Mouse (Mus musculus): ENCODE data around the gene Lcn2.
"Not testable (repeated sequence)": the region's sequence is repeated elsewhere in the genome, so short reads cannot be mapped to it uniquely, and the experiment has no call there.

The Lcn2 gene

DNA sequence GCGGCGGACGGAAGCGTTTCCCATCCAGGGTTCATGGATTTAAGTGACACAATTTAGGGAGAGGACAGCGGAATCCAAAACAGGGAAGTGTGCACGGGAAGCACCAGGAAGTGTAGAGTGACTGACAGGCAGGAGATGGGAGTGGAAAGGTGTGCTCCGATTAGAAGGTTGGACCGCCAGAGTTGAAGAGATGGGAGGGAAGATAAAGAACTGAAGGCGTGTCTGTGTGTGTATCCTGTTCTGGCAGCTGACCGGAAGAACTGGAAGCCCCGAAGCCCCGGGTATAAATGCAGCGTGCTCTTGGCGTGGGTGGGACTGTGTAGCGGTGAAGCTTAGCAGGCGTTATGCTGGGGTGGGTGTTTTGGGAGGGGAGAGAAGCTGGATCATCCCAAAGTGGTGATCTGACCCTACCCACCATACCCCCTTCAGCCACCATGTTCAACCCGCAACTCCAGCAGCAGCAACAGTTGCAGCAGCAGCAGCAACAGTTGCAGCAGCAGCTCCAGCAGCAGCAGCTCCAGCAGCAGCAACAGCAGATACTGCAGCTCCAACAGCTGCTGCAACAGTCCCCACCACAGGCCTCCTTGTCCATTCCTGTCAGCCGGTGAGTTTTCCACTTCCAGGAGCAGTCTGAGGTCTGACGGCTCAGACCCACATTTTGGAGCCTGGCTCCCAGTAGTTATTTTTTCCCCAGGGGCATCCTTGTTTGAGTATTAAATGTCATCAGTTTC lies 24.5 kb downstream of the Lcn2 start:
- no peak for DNase-seq

DNA sequence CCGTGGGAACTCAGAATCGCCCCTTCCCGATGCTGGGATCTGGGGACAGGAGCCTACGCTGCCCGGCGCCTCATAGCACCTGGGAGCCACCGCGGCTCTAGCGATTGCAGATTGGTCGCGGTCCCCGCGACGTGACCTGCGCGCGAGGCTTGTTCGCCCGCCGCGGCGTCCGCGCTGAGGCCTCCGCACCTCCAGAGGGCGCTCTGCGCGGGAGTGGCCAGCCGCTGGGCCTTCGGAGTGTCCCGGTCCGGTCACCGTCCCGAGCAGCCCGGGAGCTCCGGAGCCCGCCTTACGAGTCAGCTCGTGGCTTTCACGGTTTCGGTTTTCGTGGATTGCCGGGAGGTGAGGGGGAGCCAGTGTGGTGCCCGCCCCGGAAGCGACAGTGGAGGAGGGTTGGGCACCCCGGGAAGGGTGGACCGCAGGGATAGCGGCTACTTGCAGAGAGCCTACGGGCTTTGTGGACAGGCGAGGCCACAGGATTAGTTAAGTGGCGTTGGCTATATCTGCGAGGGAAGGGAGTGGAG lies 25.2 kb downstream of the Lcn2 start:
- peak; percentile 100 for DNase-seq

DNA sequence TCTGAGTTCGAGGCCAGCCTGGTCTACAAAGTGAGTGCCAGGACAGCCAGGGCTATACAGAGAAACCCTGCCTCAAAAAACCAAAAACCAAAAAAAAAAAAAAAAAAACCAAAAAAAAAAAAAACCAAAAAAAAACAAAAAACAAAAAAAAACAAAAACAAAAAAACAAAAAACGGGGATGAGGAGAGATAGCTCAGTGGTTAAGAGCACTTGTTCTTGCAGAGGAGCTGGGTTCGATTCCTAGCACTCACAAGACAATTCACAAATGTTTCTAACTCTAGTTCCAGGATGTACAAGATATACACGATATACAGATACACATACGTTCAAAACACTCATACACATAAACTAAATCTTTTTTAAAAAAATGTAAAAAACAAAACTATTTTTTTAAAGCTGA lies 25.8 kb downstream of the Lcn2 start:
- DNase-seq = not testable (repeated sequence)

DNA sequence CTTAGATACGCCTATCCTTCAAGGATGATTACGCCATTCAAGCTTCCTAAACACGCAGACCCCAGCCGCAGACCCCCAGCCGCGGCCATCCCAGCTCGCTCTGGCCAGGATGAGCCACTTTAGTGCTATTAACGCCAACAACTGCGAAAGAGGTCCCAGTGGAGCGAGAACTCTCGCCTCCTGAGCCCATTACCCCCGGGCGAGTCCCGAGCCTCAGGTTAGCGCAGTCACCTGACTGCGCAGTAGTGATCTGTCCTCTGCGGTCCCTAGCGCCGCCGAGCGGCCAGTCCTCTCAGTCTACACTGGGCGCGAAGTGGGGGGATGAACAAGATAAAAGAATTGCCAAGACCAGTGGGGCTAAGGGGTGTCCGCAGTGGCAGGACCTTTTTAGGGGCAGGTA lies 26.6 kb downstream of the Lcn2 start:
- peak; percentile 98 for DNase-seq

DNA sequence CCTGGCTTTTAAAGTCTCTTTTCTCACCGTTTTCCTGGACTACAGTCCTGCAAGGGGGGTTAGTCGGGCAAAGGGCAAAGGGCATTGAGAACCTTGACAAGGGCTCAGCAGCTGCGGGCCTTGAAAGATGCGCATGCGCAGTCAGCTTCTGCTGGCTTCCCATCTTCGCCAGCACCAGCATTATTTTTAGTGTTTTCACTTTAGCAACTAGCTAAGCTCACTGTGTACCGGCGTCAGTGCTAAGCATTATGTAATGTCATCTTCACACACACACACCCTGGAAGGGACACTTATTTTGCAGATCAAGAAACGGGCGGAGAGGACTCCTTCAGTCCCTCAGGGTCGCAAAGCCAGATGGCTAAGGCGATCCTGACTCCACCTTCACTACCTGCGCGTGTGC lies 27.3 kb downstream of the Lcn2 start:
- DNase-seq = peak; percentile 99

DNA sequence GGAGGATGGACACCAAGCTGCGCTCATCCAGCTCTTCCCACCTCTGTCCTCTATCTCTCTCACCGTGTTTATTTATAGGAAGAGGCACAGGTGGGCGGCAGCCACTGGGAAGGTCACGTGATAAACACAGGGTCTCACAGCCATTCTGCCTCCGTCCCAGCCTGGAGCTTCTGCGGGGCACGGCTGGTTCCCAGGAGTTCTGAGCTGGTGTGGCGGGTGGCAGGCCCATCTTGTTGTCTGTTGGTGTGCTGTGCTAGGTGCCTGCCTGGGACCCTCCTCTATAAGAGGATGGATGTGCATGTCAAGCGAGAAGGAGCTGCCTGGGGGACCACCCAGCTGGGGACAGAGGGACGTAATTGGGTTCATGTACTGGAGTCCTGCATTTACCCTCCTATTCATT lies 29.7 kb downstream of the Lcn2 start:
- peak; percentile 91 for DNase-seq

DNA sequence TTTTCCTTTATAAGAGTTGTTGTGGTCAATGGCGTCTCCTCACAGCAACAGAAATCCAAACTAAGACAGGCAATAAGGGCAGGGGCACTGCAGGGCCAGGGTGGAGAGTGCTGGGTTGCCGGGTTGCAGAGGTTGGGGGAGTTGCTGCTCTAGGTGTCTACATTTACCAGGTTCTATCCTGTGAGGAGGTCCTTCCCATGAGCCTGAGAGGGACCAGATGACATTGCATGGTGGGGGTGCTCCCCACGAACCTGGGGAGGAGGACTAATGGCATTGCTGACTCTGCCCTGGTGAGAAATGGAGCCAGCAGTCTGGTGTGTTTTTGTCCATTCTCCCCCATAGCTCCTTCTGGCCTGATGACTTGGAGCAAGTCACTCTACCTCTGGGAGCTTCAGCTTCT lies 30.3 kb downstream of the Lcn2 start:
- peak; percentile 91 for DNase-seq

DNA sequence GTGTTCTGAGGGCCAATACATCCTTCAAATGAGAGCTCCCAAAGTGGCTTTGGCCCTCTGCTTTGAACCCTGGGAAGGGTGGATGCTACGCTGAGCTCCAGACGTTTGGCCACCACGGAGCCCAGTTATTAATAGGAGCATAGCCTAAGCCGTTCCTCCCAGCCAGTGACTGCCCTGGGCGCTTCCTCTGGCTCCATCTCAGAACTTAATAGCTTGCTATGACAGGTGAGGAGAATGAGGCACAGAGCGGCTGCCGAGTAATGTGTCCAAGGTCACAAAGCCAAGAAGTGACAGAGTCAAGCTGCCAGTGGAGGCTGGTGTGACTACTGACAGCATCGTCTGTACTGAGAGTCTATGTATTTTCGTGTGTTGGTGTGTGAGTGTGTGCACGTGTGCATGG lies 31.8 kb downstream of the Lcn2 start:
- no peak for DNase-seq

DNA sequence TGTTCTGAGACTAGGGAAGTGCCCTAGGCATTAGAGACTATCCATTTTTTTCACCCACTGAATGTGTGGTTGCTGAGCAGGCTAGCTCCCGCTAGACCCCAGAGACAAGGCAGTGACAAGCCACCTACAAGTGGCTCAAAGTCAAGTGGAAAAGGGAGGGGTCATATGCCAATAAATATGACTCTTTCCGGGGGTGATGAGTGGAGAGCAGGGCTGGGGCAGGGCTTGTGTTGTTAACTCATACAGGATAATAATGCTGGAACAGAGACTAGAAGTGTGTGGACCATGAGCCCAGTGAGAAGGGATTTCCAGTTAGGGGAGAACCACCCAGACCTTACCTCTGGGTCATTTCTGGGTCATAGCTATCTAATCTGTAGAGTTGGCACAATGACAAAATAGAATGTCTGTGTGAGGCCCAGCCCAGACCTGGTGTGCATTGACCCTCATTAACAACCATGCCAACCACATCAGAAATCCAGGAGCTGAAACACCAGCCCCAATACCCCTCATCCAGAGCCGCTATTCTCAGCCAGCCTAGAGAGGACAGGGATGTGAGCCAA lies 33.6 kb downstream of the Lcn2 start:
- DNase-seq = no peak

DNA sequence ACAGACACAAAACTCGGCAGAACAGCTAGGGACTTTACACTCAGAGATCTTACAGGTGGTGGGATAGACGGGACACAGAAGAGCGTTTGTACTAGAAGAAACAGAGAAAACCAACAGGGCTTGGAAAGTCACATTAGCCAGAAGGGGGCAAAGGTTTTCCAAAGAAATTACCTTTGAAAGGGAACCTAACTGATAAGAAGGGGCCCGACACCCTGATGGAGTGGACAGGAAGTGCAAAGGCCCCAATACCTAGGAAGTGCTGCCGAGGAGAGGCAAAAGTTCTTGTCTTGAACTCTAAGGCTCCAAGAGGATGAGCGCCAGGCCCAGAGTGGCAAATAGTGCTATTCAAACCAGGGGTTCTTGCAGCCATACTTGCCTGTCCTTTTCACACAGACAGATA lies 34.2 kb downstream of the Lcn2 start:
- peak; percentile 91 for DNase-seq

DNA sequence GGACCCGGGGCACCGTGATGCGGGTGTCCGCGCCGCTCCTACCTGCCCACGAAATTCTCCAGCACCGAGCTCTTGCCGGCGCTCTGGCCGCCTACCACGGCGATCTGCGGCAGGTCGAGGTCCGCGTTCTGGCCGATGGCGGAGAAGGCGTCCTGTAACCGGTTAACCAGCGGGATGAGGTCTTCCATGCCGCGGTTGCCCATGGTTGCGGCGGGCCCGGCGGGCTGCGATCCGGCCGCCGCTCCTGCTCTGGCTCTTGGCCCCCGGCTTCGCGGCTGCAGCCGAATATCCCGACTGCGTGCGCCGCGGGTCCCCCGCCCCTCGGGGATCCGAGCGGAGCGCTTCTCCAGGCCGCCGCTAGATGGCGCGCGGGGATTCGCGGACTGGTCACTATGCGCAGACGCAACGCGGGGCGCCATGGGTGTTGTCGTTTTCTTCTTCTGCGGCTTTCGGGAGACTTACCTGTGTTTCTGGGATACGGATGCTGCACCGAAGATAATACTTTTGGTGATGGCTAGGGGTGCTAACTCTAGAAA lies 35.0 kb downstream of the Lcn2 start, which contains the start of gene Dnm1:
Gene Dnm1 (minus strand): TSS at position 332 of the 536 bp plus-strand sequence.
- peak; percentile 99 for DNase-seq

DNA sequence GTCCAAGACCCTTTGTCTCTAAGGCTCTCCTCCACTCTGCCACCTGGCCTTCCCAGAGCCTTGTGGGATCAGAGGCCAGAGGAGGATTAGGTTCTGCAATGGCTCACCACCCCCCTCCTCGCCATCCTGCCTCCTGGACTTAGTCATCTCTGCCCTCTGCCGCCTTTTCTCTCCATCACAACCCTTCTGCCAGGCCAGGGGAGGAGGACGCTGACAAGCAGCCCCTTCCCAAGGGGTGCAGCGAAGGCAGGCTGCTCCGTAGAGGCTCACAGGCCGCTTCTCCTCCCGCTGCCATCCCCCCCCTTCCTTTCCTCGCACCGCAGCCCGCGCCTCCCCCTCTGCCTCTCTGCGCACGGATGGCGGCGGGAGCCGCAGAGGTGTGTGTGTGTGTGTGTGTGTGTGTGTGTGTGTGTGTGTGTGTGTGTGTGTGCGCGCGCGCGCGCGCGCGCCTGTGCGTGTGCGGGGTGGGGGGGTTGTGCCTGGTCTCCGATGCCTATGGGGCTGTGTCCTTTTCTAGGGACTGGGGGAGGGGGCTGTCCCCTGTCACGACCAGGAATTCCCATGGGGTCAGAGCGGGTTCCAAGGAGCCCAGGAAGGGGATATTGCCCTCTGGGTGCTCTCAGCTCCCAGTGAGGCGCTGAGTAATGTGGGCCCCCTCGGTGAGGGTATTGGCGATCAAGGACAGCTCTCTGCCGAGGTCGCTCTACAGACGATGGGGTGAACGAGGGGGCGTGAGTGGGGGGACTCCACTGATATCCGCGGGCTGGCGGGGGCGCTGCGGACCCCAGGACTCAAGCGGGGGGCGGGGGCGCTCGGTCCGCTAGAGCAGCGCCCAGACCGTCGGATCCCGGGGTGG lies 35.7 kb downstream of the Lcn2 start, which contains the start of gene Ciz1:
Gene Ciz1 (plus strand): TSS at position 177 of the 856 bp plus-strand sequence.
- peak; percentile 96 for DNase-seq

DNA sequence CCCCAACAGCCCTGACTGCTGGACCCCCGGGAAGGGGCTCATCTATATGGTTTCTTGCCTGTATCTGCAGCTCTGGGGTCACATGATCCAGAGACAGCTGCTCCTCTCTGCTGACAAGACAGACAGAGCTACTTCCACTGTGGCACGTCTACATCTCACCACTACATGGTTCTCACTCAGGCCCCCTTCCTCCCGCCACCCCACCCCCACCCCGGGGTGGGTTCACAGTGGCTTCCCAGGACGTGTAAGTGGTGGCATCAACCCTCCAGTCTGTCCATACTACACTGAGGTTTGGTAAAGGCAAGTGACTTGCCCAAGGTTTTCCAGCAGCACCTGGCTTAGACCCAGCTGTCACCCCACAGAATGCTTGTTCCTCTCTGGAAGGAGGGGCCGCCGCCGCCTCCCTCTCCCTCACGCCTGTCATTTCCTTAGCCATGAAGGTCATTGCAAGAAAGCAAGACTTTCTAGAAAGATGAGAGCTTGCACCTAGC lies 36.5 kb downstream of the Lcn2 start:
- no peak for DNase-seq

DNA sequence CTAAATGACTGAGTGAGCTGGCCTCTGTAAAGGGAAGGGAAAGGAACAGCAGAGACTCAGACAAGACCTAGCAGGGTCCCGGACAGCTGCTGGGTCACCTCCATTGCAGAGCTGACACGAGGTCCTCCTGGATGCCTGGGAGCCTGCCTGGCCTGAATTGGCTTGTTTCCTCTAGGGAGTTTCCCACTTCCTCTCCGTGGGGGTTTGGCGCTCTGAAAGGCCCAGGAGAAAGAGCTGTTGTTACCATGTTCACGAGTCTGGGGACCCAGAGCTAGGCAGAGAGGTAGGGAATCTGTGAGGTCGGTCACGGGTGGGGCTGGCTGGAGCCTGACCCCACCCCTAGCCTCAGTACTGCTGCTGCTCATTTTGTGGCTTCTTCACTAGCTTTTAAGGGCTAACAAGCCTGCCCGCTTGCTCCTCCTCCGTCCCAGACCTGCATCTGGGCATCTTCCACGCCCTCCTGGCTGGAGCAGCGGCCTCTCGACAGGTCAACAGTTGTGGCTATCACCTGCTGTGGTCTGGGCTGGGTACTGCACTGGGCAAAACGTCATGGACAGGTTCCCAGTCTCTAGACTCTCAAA lies 37.5 kb downstream of the Lcn2 start:
- peak; percentile 95 for DNase-seq

DNA sequence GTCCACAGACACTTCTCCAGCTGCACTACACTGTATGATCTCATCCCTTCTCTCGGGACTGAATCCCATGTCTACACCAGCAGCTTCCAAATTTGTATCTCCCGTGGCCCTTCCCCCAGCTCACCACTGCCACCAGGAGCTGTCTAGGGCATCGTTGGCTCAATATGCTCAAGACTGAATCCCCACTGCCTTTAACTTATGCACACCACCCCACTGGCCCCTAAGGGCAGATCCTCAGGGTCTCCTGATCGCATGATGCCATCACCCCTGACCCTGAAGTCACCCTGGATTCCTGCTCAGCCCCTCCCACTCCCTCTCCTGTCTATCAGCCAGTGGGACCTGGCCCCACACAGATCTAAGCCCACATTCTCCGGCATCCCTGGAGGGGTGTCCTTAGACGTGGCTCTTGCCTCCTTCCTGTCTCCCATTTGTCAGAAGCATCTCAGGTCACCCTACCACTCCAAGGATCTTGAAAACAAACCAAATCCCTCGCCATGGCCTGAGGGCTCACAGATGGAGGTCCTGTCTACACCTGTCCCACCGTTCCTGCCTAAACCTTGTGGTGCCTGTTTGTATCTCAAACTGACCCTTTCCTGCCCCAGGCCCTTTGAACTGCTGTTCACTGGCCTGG lies 38.3 kb downstream of the Lcn2 start:
- DNase-seq = no peak

DNA sequence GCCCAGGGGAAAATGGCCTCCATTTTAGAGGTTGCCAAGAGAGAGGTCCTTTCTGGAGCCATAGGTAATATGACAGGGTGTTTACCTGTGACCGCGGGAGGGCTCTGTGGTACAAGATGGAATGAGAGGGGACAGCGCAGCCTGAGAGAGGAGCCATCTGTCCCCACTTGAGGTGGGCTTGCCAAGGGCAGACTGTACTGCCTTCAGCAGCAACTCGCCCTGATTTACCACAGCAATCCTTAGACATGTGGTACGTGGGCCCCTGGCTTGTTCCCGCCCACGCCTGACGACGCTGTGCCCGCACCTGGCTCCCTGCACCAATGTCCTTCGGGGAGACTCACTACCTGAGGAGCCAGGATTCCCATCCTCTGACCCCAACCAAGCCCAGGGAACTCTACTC lies 39.7 kb downstream of the Lcn2 start:
- no peak for DNase-seq

DNA sequence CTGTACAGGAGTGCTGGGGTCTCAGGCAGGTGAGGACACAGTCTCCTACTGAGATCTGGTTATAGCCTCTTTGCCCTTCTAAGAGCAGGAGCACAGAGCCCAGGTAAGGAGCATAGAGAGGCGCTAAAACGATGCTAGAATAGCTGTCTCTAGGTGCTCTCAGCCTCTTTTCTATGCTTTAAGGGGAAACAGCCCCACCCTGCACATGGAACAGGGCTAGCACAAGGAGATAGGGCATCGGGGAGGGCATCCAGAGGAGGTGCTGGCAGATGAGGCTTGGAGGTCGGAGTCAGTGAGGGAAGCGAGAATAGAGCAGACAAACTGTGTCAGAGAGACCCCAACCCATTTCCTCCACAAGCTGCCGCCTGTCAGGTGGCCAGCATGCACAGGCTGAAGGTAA lies 41.0 kb downstream of the Lcn2 start:
- no peak for DNase-seq

DNA sequence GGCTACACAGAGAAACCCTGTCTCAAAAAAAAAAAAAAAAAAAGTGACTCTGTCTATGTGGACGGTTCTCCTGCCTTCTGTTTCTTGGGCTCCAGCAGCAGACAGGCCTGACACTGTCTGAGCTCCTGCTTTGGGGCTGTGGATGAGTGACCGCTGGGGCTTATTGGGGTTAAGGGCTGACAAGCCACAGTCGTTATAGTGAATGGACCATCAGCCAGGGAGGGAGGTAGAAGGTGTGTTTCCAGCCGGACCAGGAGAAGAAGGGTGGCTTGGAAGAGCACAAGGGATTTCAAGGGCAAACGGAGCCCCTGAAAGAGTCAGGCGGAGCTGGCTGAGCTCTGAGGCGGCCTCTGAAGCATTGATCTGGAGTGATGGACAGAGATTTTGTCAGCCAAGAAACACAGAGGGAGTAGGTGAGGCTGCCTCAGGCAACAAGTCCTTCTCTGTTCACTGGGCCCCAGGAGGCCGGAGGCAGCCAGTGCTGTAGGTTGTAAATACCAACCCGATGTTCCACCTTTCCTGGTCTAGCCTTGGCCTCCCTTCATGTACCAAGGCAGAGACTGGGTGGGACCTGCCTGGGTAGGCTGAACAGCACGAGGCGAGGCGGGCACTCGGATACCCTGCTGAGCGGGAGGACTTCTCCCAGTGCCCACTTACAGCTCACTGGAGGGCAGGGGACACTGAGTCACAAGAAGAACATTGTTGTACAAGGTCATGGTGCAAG lies 43.3 kb downstream of the Lcn2 start:
- DNase-seq = no peak

DNA sequence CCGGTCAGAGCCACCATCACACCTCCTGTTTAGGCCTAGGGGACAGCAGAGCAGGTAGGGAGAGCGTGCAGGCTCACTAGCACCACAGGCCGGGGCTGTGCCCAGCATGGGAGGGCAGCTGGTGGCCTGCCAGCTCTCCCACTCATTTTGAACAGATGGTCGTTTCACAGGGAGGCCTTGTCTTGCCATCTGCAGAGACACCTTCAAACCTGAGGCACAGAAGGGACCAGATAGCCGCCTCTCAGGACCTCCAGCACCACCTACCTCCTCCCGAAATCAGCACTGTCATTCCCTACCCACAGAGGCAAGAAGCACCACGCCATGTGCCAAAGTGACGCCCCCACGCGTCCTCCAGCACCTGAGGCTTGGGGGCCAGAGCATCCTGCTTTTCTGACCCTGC lies 44.0 kb downstream of the Lcn2 start:
- DNase-seq = no peak

DNA sequence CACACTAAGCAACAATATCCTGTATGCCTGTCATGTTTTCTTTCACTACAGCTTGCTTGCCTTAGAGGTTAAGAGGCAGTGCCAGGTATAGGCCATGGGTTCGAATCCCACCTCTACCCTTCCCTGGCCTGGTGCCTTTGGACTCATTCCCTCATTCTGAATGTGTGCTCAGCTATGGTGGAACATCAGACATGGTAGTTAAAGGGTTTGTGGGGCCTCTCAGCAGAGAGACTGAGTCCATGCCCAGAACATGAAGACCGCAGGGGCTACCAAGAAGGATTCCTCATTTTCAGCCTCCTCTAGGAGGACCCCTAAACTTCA lies 44.7 kb downstream of the Lcn2 start:
- no peak for DNase-seq

DNA sequence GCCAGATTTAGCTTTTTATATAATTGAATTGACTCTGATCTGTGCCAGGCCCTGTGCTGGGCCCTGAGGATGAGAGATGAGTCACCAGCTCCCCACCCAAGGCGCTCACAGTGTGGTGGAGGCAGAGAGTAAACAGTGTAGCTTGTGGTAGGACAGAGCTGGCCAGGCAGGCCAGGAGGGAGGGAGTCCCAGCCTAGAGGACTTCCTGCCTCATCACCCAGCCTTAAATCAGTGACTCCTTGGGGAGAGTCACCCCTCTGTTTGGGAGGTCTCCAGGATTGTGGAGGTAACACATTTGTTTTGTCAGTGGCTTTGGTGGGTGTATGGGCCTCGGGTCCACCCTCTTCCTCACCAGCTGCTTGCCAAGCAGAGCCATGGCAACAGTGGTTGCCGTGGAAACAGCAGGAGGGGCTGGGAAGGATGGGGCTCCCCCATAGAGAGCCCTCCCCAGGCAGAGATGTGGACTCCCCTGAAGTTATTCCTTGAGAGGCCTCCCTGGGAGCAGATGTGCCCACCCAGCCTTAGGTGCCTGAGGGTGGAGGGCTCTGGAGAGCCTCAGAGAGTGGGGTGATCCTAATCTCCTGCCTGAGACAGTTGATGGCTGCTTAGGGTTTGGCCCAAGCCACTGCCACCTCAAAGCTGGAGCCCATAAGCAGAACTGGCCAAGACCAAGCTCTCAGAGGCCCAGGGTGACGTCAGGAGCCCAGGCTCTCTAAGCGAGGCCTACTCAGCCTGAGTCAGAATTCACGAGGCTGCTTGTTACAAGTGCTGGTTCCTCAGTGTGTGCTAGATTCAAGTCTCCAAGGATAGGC lies 45.3 kb downstream of the Lcn2 start:
- peak; percentile 99 for DNase-seq

All from heart, adult 11 months (tissue).